Mouse (Mus musculus) adipose tissue, adult 10 weeks (tissue): Measurements from ENCODE around the gene Zfp980. TPM values are rescaled to one million over a fixed set of nuclear protein-coding genes. Genes with fewer than 3 reads are reported as not detected.

Experiments used
- polyA plus RNA-seq: library from polyadenylated mRNA; stranded (reverse); fragments of 350-450 nt; fragmentation: Illumina TruSeq; extraction: RNeasy Lipid Tissue Mini Kit (QIAGEN cat#74804); gene quantifications from one replicate; pipeline ENCODE4 v1.2.3, GENCODE M21; 2014; ENCODE audit warnings: low read depth, low replicate concordance

The Zfp980 gene
- polyA plus RNA-seq, result not detected

DNA sequence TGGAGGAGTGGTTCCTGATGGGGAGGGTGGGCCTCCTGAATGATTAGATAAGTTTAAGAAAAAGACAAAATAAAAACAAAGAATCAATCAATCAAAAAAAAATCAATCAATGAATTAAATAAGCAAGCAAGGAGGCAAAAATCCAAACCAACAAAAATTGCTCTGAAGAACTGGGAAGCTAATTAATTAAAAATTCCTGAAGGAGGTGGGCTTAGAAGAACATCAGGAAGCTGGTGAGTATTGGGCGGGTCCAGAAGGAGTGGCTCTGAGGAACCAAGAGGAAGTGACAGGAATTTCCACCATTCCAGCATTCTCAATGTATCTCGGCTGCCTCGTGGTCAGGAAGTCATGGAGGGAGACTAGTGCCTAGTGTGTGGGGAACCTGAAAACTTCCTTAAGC, at the start of gene Zfp980:
TSS of gene Zfp980 (plus strand) at position 301 of the 400 bp plus-strand sequence.

Other genes starting within 250 kb of the Zfp980 start
- gene Zfp990, start 159.9 kb upstream of the Zfp980 start, polyA plus RNA-seq, result not detected
- 2.2 TPM for gene Gm13212, start 85.5 kb upstream of the Zfp980 start, polyA plus RNA-seq
- not detected for gene Zfp986, start 198.1 kb downstream of the Zfp980 start, polyA plus RNA-seq